Mouse (Mus musculus): ENCODE measurements around the gene Parva. TPM values are rescaled to one million over a fixed set of nuclear protein-coding genes. Genes with fewer than 3 reads are reported as not detected.

The Parva gene
- polyA plus RNA-seq, 1 experiment = 126 TPM

GRCm38 (mm10) chr7:112466786-112467185, 39.5 kb downstream of the Parva start:
- TF ChIP-seq MAX (IDR thresholded peaks at IDR 0.05) (no peak), MYOG (IDR thresholded peaks at IDR 0.05; ENCODE audit: control insufficient read depth, extremely low read depth, insufficient read length) (no peak), FOSL1 (IDR thresholded peaks at IDR 0.05; ENCODE audit: insufficient read depth, low read length, poor library complexity, severe bottlenecking) (no peak), USF1 (IDR thresholded peaks at IDR 0.05; ENCODE audit: low read depth) (no peak), MYOD1 (IDR thresholded peaks at IDR 0.05; ENCODE audit: control insufficient read depth, insufficient read length, low read depth) (no peak), CEBPB (IDR thresholded peaks at IDR 0.05; ENCODE audit: low read depth) (no peak), CTCF (IDR thresholded peaks at IDR 0.05; ENCODE audit: control insufficient read depth, insufficient read depth, insufficient read length) (no peak)
- peaks cover 92% of the 10 kb centered on the region for H3K79me2 ChIP-seq (ENCODE audit: control insufficient read depth, insufficient read depth)
- no peak overlapping the region for H3ac ChIP-seq (ENCODE audit: control insufficient read depth, insufficient read length, low read depth)
- no peak overlapping the region for H3K4me3 ChIP-seq (ENCODE audit: insufficient read depth, poor library complexity, severe bottlenecking)
- H3K27me3 ChIP-seq (ENCODE audit: control insufficient read depth, insufficient read depth, insufficient read length) = no peaks in the 10 kb centered on the region
- peaks cover 53% of the 10 kb centered on the region for H3K79me3 ChIP-seq (ENCODE audit: low read depth)
- peaks cover 21% of the 10 kb centered on the region for H3K36me3 ChIP-seq (ENCODE audit: control insufficient read depth, insufficient read depth)

GRCm38 (mm10) chr7:112467687-112468111, 40.4 kb downstream of the Parva start:
- Histone ChIP-seq H3K79me2 (ENCODE audit: control insufficient read depth, insufficient read depth) (peaks cover 92% of the 10 kb centered on the region), H3ac (ENCODE audit: control insufficient read depth, insufficient read length, low read depth) (peak overlapping the region; percentile 21), H3K4me3 (ENCODE audit: insufficient read depth, poor library complexity, severe bottlenecking) (no peak overlapping the region), H3K27me3 (ENCODE audit: control insufficient read depth, insufficient read depth, insufficient read length) (no peaks in the 10 kb centered on the region), H3K36me3 (ENCODE audit: control insufficient read depth, insufficient read depth) (peaks cover 25% of the 10 kb centered on the region), H3K79me3 (ENCODE audit: low read depth) (peaks cover 49% of the 10 kb centered on the region)
- no peak for TF ChIP-seq CTCF (IDR thresholded peaks at IDR 0.05; ENCODE audit: control insufficient read depth, insufficient read depth, insufficient read length)
- peak; percentile 5 for TF ChIP-seq CEBPB (IDR thresholded peaks at IDR 0.05; ENCODE audit: low read depth)
- no peak for TF ChIP-seq USF1 (IDR thresholded peaks at IDR 0.05; ENCODE audit: low read depth)
- peak; percentile 44 for TF ChIP-seq MYOD1 (IDR thresholded peaks at IDR 0.05; ENCODE audit: control insufficient read depth, insufficient read length, low read depth)
- TF ChIP-seq FOSL1 (IDR thresholded peaks at IDR 0.05; ENCODE audit: insufficient read depth, low read length, poor library complexity, severe bottlenecking) = no peak
- TF ChIP-seq MAX (IDR thresholded peaks at IDR 0.05) = peak; percentile 13
- TF ChIP-seq MYOG (IDR thresholded peaks at IDR 0.05; ENCODE audit: control insufficient read depth, extremely low read depth, insufficient read length) = no peak

GRCm38 (mm10) chr7:112469817-112470216, 42.5 kb downstream of the Parva start:
- Histone ChIP-seq H3ac (ENCODE audit: control insufficient read depth, insufficient read length, low read depth) (no peak overlapping the region), H3K79me2 (ENCODE audit: control insufficient read depth, insufficient read depth) (peaks cover 91% of the 10 kb centered on the region), H3K36me3 (ENCODE audit: control insufficient read depth, insufficient read depth) (peaks cover 22% of the 10 kb centered on the region), H3K27me3 (ENCODE audit: control insufficient read depth, insufficient read depth, insufficient read length) (no peaks in the 10 kb centered on the region), H3K4me3 (ENCODE audit: insufficient read depth, poor library complexity, severe bottlenecking) (no peak overlapping the region), H3K79me3 (ENCODE audit: low read depth) (peaks cover 41% of the 10 kb centered on the region)
- TF ChIP-seq MAX (IDR thresholded peaks at IDR 0.05) = no peak
- TF ChIP-seq FOSL1 (IDR thresholded peaks at IDR 0.05; ENCODE audit: insufficient read depth, low read length, poor library complexity, severe bottlenecking) = no peak
- TF ChIP-seq CEBPB (IDR thresholded peaks at IDR 0.05; ENCODE audit: low read depth) = no peak
- TF ChIP-seq CTCF (IDR thresholded peaks at IDR 0.05; ENCODE audit: control insufficient read depth, insufficient read depth, insufficient read length) = no peak
- no peak for TF ChIP-seq MYOD1 (IDR thresholded peaks at IDR 0.05; ENCODE audit: control insufficient read depth, insufficient read length, low read depth)
- no peak for TF ChIP-seq USF1 (IDR thresholded peaks at IDR 0.05; ENCODE audit: low read depth)
- TF ChIP-seq MYOG (IDR thresholded peaks at IDR 0.05; ENCODE audit: control insufficient read depth, extremely low read depth, insufficient read length) = no peak

GRCm38 (mm10) chr7:112471316-112471715, 44.0 kb downstream of the Parva start:
- H3ac ChIP-seq (ENCODE audit: control insufficient read depth, insufficient read length, low read depth) = no peak overlapping the region
- TF ChIP-seq CTCF (IDR thresholded peaks at IDR 0.05; ENCODE audit: control insufficient read depth, insufficient read depth, insufficient read length) (no peak), MYOD1 (IDR thresholded peaks at IDR 0.05; ENCODE audit: control insufficient read depth, insufficient read length, low read depth) (no peak), FOSL1 (IDR thresholded peaks at IDR 0.05; ENCODE audit: insufficient read depth, low read length, poor library complexity, severe bottlenecking) (no peak), MYOG (IDR thresholded peaks at IDR 0.05; ENCODE audit: control insufficient read depth, extremely low read depth, insufficient read length) (no peak), CEBPB (IDR thresholded peaks at IDR 0.05; ENCODE audit: low read depth) (no peak), USF1 (IDR thresholded peaks at IDR 0.05; ENCODE audit: low read depth) (no peak), MAX (IDR thresholded peaks at IDR 0.05) (no peak)
- H3K79me3 ChIP-seq (ENCODE audit: low read depth) = peaks cover 37% of the 10 kb centered on the region
- peaks cover 15% of the 10 kb centered on the region for H3K36me3 ChIP-seq (ENCODE audit: control insufficient read depth, insufficient read depth)
- H3K4me3 ChIP-seq (ENCODE audit: insufficient read depth, poor library complexity, severe bottlenecking) = no peak overlapping the region
- peaks cover 82% of the 10 kb centered on the region for H3K79me2 ChIP-seq (ENCODE audit: control insufficient read depth, insufficient read depth)
- H3K27me3 ChIP-seq (ENCODE audit: control insufficient read depth, insufficient read depth, insufficient read length) = no peaks in the 10 kb centered on the region

- Histone ChIP-seq H3K36me3 (ENCODE audit: control insufficient read depth, insufficient read depth) (peaks cover 15% of the 10 kb centered on the region), H3ac (ENCODE audit: control insufficient read depth, insufficient read length, low read depth) (no peak overlapping the region), H3K27me3 (ENCODE audit: control insufficient read depth, insufficient read depth, insufficient read length) (no peaks in the 10 kb centered on the region), H3K4me3 (ENCODE audit: insufficient read depth, poor library complexity, severe bottlenecking) (no peak overlapping the region), H3K79me2 (ENCODE audit: control insufficient read depth, insufficient read depth) (peaks cover 75% of the 10 kb centered on the region), H3K79me3 (ENCODE audit: low read depth) (peaks cover 34% of the 10 kb centered on the region)
- TF ChIP-seq MAX (IDR thresholded peaks at IDR 0.05) (no peak), CEBPB (IDR thresholded peaks at IDR 0.05; ENCODE audit: low read depth) (no peak), MYOG (IDR thresholded peaks at IDR 0.05; ENCODE audit: control insufficient read depth, extremely low read depth, insufficient read length) (no peak)
These were observed 44.9 kb downstream of the Parva start for GRCm38 (mm10) chr7:112472024-112472707.
